Mouse (Mus musculus) MEL (cell line): ENCODE measurements around the gene Lect2.

Experiments used
- CTCF ChIP-seq, 3 experiments: IDR thresholded peaks in 2 of 3; conservative IDR thresholded peaks in 1 of 3; 2 replicates each; pipeline ENCODE4 v1.5.1; 2011 to 2012; ENCODE audit warnings: low read length in 3 of 3, low read depth in 2 of 3, mild to moderate bottlenecking in 2 of 3, improper control_type of control experiment in 1 of 3, inconsistent platforms in 1 of 3, mixed read lengths in 1 of 3, moderate library complexity in 1 of 3; ENCODE audit not compliant: control insufficient read depth in 1 of 3, insufficient read depth in 1 of 3, poor library complexity in 1 of 3, severe bottlenecking in 1 of 3
- GABPA ChIP-seq: IDR thresholded peaks from 2 replicates; pipeline ENCODE4 v1.6.1; 2012; ENCODE audit warnings: low read depth, mild to moderate bottlenecking, inconsistent platforms, low read length, improper control_type of control experiment, moderate library complexity
- MAZ ChIP-seq: IDR thresholded peaks from 2 replicates; pipeline ENCODE4 v1.6.1; 2012; ENCODE audit warnings: low read depth, mild to moderate bottlenecking, inconsistent platforms, low read length, improper control_type of control experiment
- MEF2A ChIP-seq: IDR thresholded peaks from 2 replicates; pipeline ENCODE4 v1.6.1; 2014; ENCODE audit warnings: low read depth, mild to moderate bottlenecking, inconsistent platforms, low read length, improper control_type of control experiment; ENCODE audit not compliant: poor library complexity, insufficient replicate concordance, severe bottlenecking; ENCODE audit errors: extremely low read depth
- POLR2A ChIP-seq, 2 experiments: IDR thresholded peaks; 2 replicates each; pipeline ENCODE4 v1.6.1; 2011 to 2012; ENCODE audit warnings: low read length in 2 of 2, mild to moderate bottlenecking in 2 of 2, control low read depth in 1 of 2, improper control_type of control experiment in 1 of 2, low read depth in 1 of 2, moderate library complexity in 1 of 2; ENCODE audit not compliant: control insufficient read depth in 1 of 2, insufficient read depth in 1 of 2, poor library complexity in 1 of 2
- POLR2AphosphoS2 ChIP-seq: IDR thresholded peaks from 2 replicates; pipeline ENCODE4 v1.6.1; 2011; ENCODE audit warnings: low read length, improper control_type of control experiment

DNA sequence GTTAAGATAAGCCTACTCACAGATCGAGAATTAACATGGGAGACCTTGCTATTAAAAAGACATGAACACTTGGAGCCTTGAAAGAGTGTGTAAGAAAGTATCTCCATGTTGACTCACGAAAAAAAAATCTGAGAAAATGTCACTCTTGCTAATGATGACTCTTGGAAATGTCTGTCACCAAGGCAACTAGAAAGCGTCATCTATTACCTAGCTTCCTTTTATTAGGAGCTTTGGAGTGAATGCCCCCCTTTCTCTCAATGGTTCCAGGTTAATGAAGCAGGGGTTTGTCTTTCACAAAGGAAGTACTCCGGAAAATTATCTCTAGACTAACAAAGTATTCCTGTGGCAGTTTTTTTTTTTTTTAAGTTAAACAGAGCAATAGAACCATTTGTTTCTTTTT is 32.0 kb downstream of the Lect2 start:
- TF ChIP-seq GABPA (no peak), POLR2A (IDR thresholded peaks at IDR 0.05; ENCODE audit: control insufficient read depth in 1 of 2, insufficient read depth in 1 of 2, low read depth in 1 of 2, low read length in 2 of 2, poor library complexity in 1 of 2) (no peak), MAZ (no peak), CTCF (IDR thresholded peaks at IDR 0.05 in 2 of 3, conservative IDR thresholded peaks at IDR 0.05 in 1 of 3; ENCODE audit: control insufficient read depth in 1 of 3, insufficient read depth in 1 of 3, low read depth in 2 of 3, low read length in 3 of 3, poor library complexity in 1 of 3, severe bottlenecking in 1 of 3) (no peak), MEF2A (no peak), POLR2AphosphoS2 (no peak)
